Mouse (Mus musculus) limb, embryonic 15.5 days (tissue): ENCODE measurements at regions not wholly inside any gene's neighbourhood (a gene's known extent, or its start where the extent isn't known, plus 50 kb on each side); places are given as distances from the start of the nearest gene placed in this dataset.

Experiments used
- ATAC-seq: fragments of 200-750 bp; cut with Nextera tagmentation; 2 replicates; pipeline ENCODE4 v1.8.0; 2017; ENCODE audit warnings: low read depth, moderate TSS enrichment; ENCODE audit not compliant: insufficient number of reproducible peaks, low FRiP score, low TSS enrichment
- H3K27ac ChIP-seq: fragments of 300-500 bp; sonication (generic); 2 replicates; pipeline ENCODE4 v1.5.1; 2015; ENCODE audit warnings: moderate library complexity, mild to moderate bottlenecking, inconsistent platforms
- H3K27me3 ChIP-seq: fragments of 300-500 bp; sonication (generic); 2 replicates; pipeline ENCODE4 v1.6.1; 2015; ENCODE audit warnings: inconsistent platforms
- H3K36me3 ChIP-seq: fragments of 300-500 bp; sonication (generic); 2 replicates; pipeline ENCODE4 v1.6.1; 2015; ENCODE audit warnings: inconsistent platforms
- H3K4me1 ChIP-seq: fragments of 300-500 bp; sonication (generic); 2 replicates; pipeline ENCODE4 v1.6.1; 2015; ENCODE audit warnings: inconsistent platforms
- H3K4me2 ChIP-seq: fragments of 300-500 bp; sonication (generic); 2 replicates; pipeline ENCODE4 v1.6.1; 2015; ENCODE audit warnings: mild to moderate bottlenecking, inconsistent platforms
- H3K4me3 ChIP-seq: fragments of 300-500 bp; sonication (generic); 2 replicates; pipeline ENCODE4 v1.5.1; 2015; ENCODE audit warnings: mild to moderate bottlenecking, inconsistent platforms
- H3K9ac ChIP-seq: fragments of 300-500 bp; sonication (generic); 2 replicates; pipeline ENCODE4 v1.6.1; 2015; ENCODE audit warnings: inconsistent platforms
- H3K9me3 ChIP-seq: fragments of 300-500 bp; sonication (generic); 2 replicates; pipeline ENCODE4 v1.6.1; 2016; ENCODE audit warnings: inconsistent platforms
- WGBS: fragments of 180-500 bp; shearing (Covaris S2); methylation state at CpG from one replicate; pipeline ENCODE4 v1.1.7; 2015; 5-methylcytosine and 5-hydroxymethylcytosine counted together

DNA sequence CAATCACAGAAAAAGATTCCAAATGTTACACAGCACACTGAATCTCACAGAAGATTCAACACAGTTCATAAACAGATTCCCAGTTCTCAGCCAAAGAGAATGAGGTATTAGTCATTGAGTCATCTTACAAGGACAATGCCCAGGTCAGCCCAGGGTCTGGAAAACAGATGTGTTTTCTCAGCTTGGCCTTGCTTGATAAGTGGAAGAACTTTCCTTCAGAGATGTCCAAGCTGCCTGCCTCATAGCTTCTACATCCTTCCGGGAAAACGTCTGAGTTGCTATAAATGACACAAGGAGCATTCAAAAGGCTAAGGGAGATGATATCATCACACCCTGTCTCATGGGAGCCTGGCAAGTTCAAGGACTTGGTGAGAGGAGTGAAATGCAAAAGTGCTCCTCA lies 139.9 kb upstream of the Pdzrn3 start:
- Histone ChIP-seq H3K4me2 (no peak overlapping the region), H3K4me3 (no peak overlapping the region), H3K36me3 (no peaks in the 10 kb centered on the region), H3K27me3 (no peaks in the 10 kb centered on the region), H3K27ac (no peak overlapping the region), H3K9ac (no peak overlapping the region), H3K9me3 (no peaks in the 10 kb centered on the region), H3K4me1 (peaks cover 11% of the 10 kb centered on the region)
- no peak for ATAC-seq
- 65% methylated on average over 2 of the region's 2 CpGs for WGBS

DNA sequence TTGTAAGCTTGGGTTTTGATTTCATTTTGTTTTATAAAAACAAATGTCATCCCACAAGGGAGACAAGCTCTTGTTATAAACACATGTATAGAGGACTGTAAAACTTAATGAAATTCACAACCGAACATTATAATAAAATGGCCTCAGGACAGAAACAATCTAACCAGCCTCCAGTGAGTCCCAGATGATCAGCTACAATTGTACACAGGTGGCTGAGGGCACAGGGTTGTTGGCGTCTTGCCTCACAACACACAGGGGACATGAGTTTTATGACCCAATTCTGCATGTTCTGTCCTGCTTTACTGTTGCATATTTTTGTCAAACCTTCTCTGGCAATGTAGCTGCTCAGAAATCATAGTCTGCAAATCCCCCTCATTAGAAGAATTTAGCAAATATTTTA lies 136.0 kb upstream of the Pdzrn3 start:
- peaks cover 2% of the 10 kb centered on the region for H3K4me1 ChIP-seq
- no peak overlapping the region for H3K4me2 ChIP-seq
- no peak for ATAC-seq
- H3K9ac ChIP-seq: no peak overlapping the region
- H3K27me3 ChIP-seq: no peaks in the 10 kb centered on the region
- WGBS: 16% methylated on average over 2 of the region's 2 CpGs
- no peak overlapping the region for H3K27ac ChIP-seq
- H3K9me3 ChIP-seq: no peaks in the 10 kb centered on the region
- no peak overlapping the region for H3K4me3 ChIP-seq
- H3K36me3 ChIP-seq: no peaks in the 10 kb centered on the region

DNA sequence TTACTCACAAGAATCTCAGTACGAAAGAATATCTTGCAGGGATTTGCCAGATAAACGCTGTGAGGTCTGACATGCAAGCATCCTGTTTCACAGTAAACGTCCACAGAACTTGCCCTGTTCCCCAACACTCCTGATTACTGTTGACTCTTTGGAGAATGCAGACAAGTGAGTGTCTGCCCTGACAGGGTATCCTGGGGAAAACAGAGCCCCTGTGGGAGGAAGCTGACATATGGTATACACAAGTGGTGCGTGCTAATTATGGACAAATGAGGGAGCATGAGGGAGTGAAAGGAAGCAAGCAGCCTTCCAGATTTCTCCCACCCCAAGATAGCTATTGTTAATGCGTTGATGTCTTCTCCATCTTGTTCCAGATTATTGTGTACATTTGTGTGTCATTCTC lies 124.5 kb upstream of the Pdzrn3 start:
- Histone ChIP-seq H3K27ac (no peak overlapping the region), H3K9me3 (no peaks in the 10 kb centered on the region), H3K27me3 (no peaks in the 10 kb centered on the region), H3K9ac (no peak overlapping the region), H3K4me1 (peaks cover 7% of the 10 kb centered on the region; the same call in 1 of the 2 replicates), H3K36me3 (no peaks in the 10 kb centered on the region), H3K4me3 (no peak overlapping the region), H3K4me2 (no peak overlapping the region)
- WGBS: 41% methylated on average over 5 of the region's 5 CpGs
- ATAC-seq: no peak

DNA sequence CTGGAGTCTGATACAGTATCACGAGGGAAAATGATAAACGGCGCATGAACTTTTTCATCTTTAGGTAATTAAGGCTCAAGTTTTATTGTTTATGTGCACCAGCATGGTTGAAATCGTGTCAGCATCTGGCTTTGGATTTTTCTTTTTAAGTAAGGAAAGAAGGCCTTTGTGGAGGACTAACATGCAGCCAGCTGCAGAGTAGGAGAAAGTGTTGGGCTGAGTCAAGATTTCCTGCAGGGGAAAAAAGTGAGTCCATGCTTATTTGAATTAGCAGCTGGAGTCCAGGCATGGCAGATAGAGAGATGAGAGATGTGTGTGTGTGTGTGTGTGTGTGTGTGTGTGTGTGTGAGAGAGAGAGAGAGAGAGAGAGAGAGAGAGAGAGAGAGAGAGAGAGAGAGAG lies 124.0 kb upstream of the Pdzrn3 start:
- no peak for ATAC-seq
- Histone ChIP-seq H3K36me3 (no peaks in the 10 kb centered on the region), H3K4me2 (no peak overlapping the region), H3K9ac (no peak overlapping the region), H3K4me3 (no peak overlapping the region), H3K4me1 (peaks cover 7% of the 10 kb centered on the region; the same call in 1 of the 2 replicates), H3K27ac (no peak overlapping the region), H3K9me3 (no peaks in the 10 kb centered on the region), H3K27me3 (no peaks in the 10 kb centered on the region)
- WGBS: 43% methylated on average over 4 of the region's 4 CpGs

DNA sequence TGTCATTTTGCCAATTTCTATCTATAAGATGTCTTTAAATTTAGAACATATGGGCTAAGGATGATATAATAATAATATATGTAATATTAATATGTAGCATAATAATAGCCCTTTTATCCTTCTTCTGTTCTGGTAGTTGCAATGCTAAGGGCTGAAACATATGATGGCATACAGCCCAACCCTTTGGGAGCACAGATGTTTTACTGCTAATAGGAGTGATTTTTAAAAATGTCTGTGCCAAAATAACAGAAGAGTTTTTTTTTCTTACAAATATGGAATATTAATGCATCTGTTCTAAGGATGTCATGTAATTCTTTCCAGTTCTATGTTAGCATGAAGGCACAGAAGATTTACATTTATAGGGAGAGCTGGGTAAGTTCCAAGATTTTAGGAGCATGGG lies 122.5 kb upstream of the Pdzrn3 start:
- no peak overlapping the region for H3K4me2 ChIP-seq
- no peak overlapping the region for H3K4me3 ChIP-seq
- no peaks in the 10 kb centered on the region for H3K9me3 ChIP-seq
- H3K9ac ChIP-seq: no peak overlapping the region
- H3K4me1 ChIP-seq: peaks cover 7% of the 10 kb centered on the region; the same call in 1 of the 2 replicates
- H3K27me3 ChIP-seq: no peaks in the 10 kb centered on the region
- H3K27ac ChIP-seq: 0 out of 2 replicates have a peak overlapping the region, but pooled peaks have one; percentile 17
- no peak for ATAC-seq
- no peaks in the 10 kb centered on the region for H3K36me3 ChIP-seq

DNA sequence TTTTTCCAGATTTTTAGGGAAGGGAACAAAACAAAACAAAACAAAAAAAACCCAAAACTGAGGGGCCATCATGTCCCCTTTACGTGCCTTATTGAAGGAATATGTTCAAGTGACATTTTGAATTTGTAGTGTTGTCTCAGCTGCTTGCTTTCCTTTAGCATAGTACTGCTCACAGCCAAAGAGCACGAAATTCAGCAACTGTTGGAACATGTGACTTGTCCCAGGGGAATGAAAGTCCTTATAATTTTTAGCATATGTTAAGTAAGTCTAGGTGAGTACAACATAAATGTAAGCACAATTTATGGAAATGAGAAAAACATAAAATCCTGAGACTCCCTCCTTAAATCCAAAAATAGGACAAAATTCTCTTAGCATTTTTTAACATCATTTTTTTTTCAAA lies 110.8 kb upstream of the Pdzrn3 start:
- 38% methylated on average over 2 of the region's 2 CpGs for WGBS
- no peak overlapping the region for H3K27ac ChIP-seq

DNA sequence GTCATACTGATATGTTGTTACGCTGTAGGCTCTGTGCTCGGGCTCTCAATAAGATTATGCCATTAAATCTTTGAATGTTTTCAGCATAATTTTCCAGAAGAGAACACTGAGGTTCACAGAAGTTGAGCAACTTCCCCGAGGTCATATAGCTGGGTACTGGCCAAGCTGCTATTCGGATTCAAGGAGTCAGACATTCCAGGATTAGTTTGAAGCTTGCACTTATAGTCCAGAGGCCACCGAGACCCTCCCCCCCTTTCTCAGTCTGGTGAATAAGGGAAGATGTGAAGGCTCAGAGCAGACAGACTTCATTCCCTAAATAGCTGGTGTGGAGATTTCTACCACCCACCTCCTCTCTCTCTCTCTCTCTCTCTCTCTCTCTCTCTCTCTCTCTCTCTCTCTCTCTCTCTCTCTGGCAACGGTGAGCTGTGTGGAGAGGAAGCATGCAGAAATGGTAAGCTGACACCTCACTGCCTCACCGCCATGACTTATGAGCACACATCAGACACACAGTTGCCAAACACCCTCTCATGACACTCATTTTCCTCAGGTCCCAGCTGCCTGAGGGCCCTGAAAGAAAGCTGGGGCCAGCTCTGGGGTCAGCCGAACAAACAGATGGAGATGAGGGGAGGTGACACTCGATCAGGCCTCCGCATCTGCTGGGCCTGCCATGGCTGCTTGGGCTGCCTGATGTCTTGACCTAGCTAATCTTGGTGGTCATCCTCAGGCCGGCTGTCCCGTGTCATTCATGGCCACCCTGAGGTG lies 107.0 kb upstream of the Pdzrn3 start:
- H3K9ac ChIP-seq: no peak overlapping the region
- H3K4me1 ChIP-seq: peaks cover 24% of the 10 kb centered on the region
- ATAC-seq: peak; percentile 80
- no peak overlapping the region for H3K4me3 ChIP-seq
- peak overlapping the region; percentile 50; the same call in 1 of the 2 replicates for H3K27ac ChIP-seq
- no peak overlapping the region for H3K4me2 ChIP-seq
- H3K36me3 ChIP-seq: no peaks in the 10 kb centered on the region
- no peaks in the 10 kb centered on the region for H3K9me3 ChIP-seq
- WGBS: 23% methylated on average over 11 of the region's 12 CpGs
- no peaks in the 10 kb centered on the region for H3K27me3 ChIP-seq

More for the DNA sequence above, 110.8 kb upstream of the Pdzrn3 start:
- H3K27me3 ChIP-seq: no peaks in the 10 kb centered on the region
- no peak overlapping the region for H3K9ac ChIP-seq
- H3K4me2 ChIP-seq: no peak overlapping the region
- no peak overlapping the region for H3K4me3 ChIP-seq
- H3K4me1 ChIP-seq: peaks cover 9% of the 10 kb centered on the region
- H3K36me3 ChIP-seq: no peaks in the 10 kb centered on the region
- H3K9me3 ChIP-seq: no peaks in the 10 kb centered on the region
- ATAC-seq: no peak

DNA sequence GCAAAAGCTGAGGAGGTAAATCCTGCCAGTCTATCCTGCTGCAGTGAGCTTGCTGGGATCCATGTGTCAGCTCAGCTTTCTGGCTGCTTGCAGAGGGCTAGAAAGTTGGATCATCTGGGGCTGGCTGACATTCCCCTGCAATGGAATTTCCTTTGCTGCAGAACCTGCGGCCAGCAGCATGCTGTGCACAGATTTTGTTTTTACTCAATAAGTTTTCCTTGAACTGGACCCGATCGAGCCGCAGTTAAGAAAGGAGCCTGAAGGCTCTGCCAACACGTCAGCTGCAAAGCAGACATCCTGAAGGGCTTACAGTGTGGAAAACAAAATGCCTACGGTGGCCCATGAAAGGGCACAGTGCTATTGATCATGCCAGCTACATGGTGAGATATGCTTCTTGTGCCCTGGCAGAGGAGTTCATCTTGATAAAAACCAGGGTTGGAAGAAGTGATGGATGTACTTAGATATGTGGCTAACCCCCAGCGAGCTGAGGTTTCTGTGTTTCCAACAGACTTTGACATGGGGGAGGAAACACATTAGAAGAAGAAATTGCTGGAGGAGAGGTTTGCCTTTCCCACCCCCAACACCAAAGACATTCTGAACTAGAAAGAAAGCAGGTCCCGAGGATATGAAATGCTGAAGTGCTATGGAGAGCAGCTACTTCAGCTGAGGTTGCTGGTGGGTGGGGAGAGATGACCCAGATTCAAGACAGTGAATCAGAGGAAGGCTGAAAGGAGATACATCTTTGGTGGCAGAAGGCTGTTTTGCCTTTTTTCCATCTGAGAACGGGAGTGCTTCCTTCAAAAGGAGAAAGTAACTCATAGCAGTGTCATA lies 105.2 kb upstream of the Pdzrn3 start:
- peaks cover 24% of the 10 kb centered on the region for H3K4me1 ChIP-seq
- H3K27me3 ChIP-seq: no peaks in the 10 kb centered on the region
- peak overlapping the region; percentile 84 for H3K27ac ChIP-seq
- peak overlapping the region; percentile 19; the same call in 1 of the 2 replicates for H3K4me2 ChIP-seq
- peak; percentile 36; the same call in 1 of the 2 replicates for ATAC-seq
- H3K9me3 ChIP-seq: no peaks in the 10 kb centered on the region
- H3K9ac ChIP-seq: no peak overlapping the region
- no peaks in the 10 kb centered on the region for H3K36me3 ChIP-seq
- 18% methylated on average over 9 of the region's 9 CpGs for WGBS
- H3K4me3 ChIP-seq: no peak overlapping the region

DNA sequence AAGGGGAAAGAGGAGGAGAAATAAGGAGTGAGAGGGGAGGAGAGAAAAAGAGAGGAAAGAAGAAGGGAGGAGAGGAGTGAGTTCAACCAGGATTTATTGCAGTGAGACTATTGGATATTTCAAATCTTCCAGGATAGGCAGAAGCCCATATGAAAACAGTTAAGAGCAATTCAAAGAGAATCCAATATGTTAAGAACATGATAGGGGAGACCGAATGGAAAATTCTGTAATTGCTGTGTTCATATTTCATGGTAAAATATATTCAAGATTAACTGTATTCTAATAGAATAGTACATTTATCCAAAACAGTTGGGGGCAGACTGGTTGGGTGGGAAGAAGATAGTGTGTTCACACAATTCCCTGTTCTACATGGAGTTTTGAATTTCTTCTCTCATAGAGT lies 96.3 kb upstream of the Pdzrn3 start:
- Histone ChIP-seq H3K4me3 (no peak overlapping the region), H3K27ac (peak overlapping the region; percentile 81), H3K9ac (no peak overlapping the region), H3K4me1 (peaks cover 15% of the 10 kb centered on the region), H3K36me3 (no peaks in the 10 kb centered on the region), H3K4me2 (no peak overlapping the region), H3K27me3 (no peaks in the 10 kb centered on the region), H3K9me3 (no peaks in the 10 kb centered on the region)
- WGBS: 41% methylated on average over 1 of the region's 1 CpGs
- no peak for ATAC-seq

DNA sequence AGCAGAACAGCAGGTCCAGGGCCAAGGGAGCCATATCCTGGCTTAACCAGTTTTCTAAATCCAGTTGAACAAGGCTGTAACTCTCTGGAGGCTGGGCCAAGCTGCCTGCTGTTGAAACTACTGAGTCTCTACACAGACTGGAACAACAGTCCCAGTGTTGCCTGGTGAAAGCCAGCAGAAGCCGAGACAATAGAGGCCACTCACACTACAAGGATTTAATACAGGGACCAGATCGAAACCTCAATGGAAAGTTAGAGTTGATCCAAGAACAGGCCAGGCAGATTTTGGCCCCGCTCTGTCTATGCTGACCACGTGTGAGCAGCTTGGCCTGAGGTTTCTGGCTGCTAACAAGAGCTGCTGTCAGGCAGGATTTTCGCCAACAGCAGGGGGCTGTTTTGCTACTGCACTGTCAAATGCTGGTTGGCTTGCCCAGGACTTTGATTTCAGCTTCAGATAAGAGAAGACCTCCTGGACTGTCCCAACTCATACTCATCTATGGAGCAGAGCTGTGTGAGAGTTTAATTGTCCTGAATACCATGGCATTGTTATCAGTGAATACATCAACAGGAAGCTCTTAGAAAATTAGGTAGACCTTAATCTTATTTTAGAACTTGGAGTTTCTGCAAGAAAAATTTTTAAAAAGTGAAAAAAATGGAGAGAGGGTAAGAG lies 95.7 kb upstream of the Pdzrn3 start:
- ATAC-seq: peak; percentile 80
- Histone ChIP-seq H3K4me2 (no peak overlapping the region), H3K27me3 (no peaks in the 10 kb centered on the region), H3K9me3 (no peaks in the 10 kb centered on the region), H3K9ac (no peak overlapping the region), H3K27ac (peak overlapping the region; percentile 81), H3K4me1 (peaks cover 15% of the 10 kb centered on the region), H3K4me3 (no peak overlapping the region), H3K36me3 (no peaks in the 10 kb centered on the region)
- WGBS: 13% methylated on average over 5 of the region's 5 CpGs

DNA sequence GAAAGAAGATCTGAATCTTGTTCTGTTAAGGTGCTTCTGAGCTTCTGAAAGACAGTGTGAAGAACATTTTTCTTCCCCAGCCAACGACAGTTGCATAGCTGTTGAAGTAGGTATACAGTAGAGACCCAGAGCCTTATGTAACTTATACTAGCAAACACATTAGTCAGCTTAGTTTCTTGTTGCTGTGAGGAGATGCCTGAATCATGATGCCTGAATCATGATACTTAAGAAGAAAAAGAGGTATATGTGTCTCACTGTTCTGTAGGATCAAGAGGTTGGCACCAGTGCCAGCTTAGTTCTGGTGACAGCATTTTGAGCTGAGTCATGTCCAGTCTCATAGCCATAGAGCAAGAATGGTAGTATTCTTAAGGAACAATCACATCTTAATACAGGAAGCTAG lies 87.2 kb upstream of the Pdzrn3 start:
- no peaks in the 10 kb centered on the region for H3K9me3 ChIP-seq

More for the DNA sequence above, 87.2 kb upstream of the Pdzrn3 start:
- no peaks in the 10 kb centered on the region for H3K36me3 ChIP-seq
- no peak overlapping the region for H3K4me2 ChIP-seq
- H3K27me3 ChIP-seq: 0 out of 2 replicates have a peak, but pooled peaks cover 3% of the 10 kb centered on the region
- no peak for ATAC-seq
- 71% methylated on average over 1 of the region's 1 CpGs for WGBS
- no peak overlapping the region for H3K4me3 ChIP-seq
- no peaks in the 10 kb centered on the region for H3K4me1 ChIP-seq
- H3K27ac ChIP-seq: no peak overlapping the region
- H3K9ac ChIP-seq: no peak overlapping the region
